Mouse (Mus musculus) lung, adult 2 months (tissue): ENCODE data around the gene Cenph.

Experiments
- CTCF ChIP-seq: fragments of 200-500 bp; IDR thresholded peaks from 2 replicates; pipeline ENCODE4 v1.5.1; 2011; ENCODE audit warnings: mild to moderate bottlenecking, low read length, control low read depth; ENCODE audit not compliant: insufficient read depth
- POLR2A ChIP-seq: fragments of 200-500 bp; IDR thresholded peaks from 2 replicates; pipeline ENCODE4 v1.6.1; 2011; ENCODE audit warnings: low read depth, mild to moderate bottlenecking, control low read depth, low read length, borderline replicate concordance; ENCODE audit errors: extremely low read depth

- TF ChIP-seq CTCF: no peak
- no peak for TF ChIP-seq POLR2A
Observed at GRCm38 (mm10) chr13:100824916-100825315, 49.2 kb upstream of the Cenph start.
